Mouse (Mus musculus) Patski (cell line): ENCODE results near the gene Pcsk6. TPM values are rescaled to one million over a fixed set of nuclear protein-coding genes. Genes with fewer than 3 reads are reported as not detected.
"Not testable (repeated sequence)": the region's sequence is repeated elsewhere in the genome, so short reads cannot be mapped to it uniquely, and the experiment has no call there.

Source experiments
- ATAC-seq: fragments of 100-300 bp; one replicate; pipeline ENCODE4 v1.8.0; 2021
- CTCF ChIA-PET: fragments of 350-600 bp; sonication (Branson Sonifier 250); formaldehyde crosslinking; loops from one replicate; lab custom pipeline; 2022; ENCODE audit warnings: inconsistent platforms; lab: Charles Lee
- POLR2A ChIA-PET: fragments of 350-600 bp; sonication (Branson Sonifier 250); formaldehyde crosslinking; loops from one replicate; lab custom pipeline; 2022; ENCODE audit warnings: antibody characterized with exemption, inconsistent platforms; lab: Charles Lee
- DNase-seq: peaks from one replicate; pipeline ENCODE4 v3.0.0-alpha.2; 2011; ENCODE audit warnings: low read depth, low spot score
- H3K27me3 ChIP-seq: fragments of 371-371 bp; one replicate; pipeline ENCODE4 v1.5.1; 2021
- CTCF ChIP-seq: fragments of 100-300 bp; IDR thresholded peaks from one replicate; pipeline ENCODE4 v1.5.1; 2021
- in situ Hi-C: fragments of 300-500 bp; cut with MboI; formaldehyde crosslinking; loops from 3 replicates; pipeline ENCODE4 v1.11.1; 2018; ENCODE audit warnings: low pct_unique_long_range_greater_than_20kb, mixed read lengths
- polyA plus RNA-seq: library from polyadenylated mRNA; unstranded; gene quantifications from one replicate; pipeline ENCODE4 v1.2.3, GENCODE M21; 2021

Pcsk6 gene
- polyA plus RNA-seq, 1 experiment from 2014 or later = 3.0 TPM

DNA sequence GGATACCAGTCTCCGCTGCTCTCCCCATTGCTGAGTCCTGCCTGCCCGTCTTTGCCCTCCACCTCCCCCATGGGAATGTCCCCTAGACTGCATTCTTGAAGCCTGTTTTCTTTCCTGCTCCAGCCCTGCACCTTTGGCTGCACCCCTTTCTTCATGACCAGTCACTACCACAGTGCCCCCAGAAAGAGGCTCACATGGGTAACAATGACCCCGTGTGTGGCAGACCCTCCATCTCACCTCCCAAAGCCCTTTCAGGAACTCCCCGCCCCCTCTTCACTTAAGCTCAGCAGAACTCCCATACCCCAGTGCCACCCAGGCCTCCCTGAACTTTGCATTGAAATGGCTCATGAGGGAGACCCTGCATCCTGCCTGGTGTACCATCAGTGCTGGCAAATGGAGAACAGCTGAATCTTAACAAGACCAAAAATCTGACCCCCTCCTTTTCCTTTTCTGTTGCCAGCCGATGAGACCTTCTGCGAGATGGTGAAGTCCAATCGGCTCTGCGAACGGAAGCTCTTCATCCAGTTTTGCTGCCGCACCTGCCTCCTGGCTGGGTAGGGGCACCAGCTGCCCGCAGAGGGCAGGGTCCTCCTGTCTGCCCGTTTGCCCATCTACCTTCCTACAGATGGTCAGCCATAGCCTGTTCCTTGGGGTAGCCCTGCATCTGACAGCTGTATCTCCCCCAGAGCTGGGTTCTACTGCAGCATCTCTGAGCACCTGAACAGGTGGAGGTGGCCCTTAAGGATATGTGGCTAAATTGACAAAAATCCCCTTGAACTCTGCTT lies 187.1 kb downstream of the Pcsk6 start:
- ChIA-PET CTCF (no interaction called here), POLR2A (no interaction called here)
- no peak for DNase-seq
- in situ Hi-C loops = no loop called here
- no peak for TF ChIP-seq CTCF
- no peaks in the 10 kb centered on the region for H3K27me3 ChIP-seq
- ATAC-seq = no peak

DNA sequence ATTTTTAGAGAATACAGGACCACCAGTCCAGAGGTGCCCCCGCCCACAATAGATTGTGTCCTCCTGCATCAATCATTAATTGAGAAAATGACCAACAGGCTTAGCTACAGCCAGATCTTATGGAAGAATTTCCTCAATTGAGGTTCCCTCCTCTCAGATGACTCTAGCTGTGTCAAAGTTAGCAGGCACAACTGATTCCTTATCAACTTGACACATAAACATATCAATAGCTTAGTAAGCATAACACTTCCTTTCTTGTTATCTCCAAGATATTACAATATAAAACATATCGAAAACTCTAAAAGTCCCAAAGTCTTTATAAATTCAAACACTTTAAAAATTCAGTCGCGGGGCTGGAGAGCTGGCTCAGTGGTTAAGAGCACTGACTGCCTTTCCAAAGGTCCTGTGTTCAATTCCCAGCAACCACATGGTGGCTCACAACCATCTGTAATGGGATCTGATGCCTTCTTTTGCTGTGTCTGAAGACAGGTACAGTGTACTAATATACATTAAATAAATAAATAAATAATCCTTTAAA lies 192.5 kb downstream of the Pcsk6 start:
- no peak for TF ChIP-seq CTCF
- ChIA-PET POLR2A (no interaction called here), CTCF (interaction anchor here (0.9 kb wide), 1 partner anchor 8 kb away, joined by 3 read pairs; no protein-coding TSS in a partner anchor)
- in situ Hi-C loops = loop anchor here (5.0 to 25.0 kb wide), 4 partner anchors 282 to 717 kb away; no protein-coding TSS in a partner anchor
- no peak for DNase-seq
- no peaks in the 10 kb centered on the region for H3K27me3 ChIP-seq
- no peak for ATAC-seq

DNA sequence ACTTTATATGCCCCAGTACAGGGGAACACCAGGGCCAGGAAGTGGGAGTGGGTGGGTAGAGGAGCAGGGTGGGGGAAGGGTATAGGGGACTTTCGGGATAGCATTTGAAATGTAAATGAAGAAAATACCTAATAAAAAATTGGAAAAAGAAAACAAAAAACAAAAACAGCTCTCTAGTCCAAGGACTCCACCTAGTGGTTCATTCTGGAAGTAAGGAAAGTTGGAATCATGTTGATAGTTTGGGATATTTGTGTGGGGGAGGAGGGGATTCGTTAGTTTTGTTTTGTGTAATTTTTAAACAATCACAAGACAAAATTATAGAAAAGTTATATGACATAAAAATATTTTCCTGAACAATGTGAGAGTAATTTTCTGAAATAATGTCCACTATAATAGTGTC lies 193.8 kb downstream of the Pcsk6 start:
- CTCF ChIA-PET = interaction anchor here (1.5 to 2.6 kb wide), 2 partner anchors 10 to 340 kb away, joined by 3 to 12 read pairs; no protein-coding TSS in a partner anchor
- DNase-seq = not testable (repeated sequence)

DNA sequence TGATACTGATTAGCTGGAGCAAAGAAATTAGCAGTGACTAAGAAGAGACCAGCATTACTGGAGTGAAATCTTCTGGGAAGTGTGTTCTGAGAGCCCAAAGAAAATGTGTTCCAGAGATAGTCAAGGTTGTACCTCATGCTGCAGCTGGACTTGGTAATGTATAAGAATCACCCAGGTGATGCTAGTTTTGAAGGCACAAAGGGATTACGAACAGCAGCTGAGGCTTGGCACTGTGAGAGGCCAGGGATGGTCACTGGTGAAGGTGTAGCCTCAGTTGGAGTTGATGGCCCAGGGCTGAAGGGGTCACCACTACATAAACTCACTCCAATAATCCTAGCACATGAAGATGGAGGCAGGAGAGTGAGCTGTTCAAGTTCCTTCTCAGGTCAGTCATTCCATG lies 197.2 kb downstream of the Pcsk6 start, which contains the start of gene Snrpa1:
Gene Snrpa1, plus strand, starts transcription at position 301 of the 400 bp plus-strand sequence.
- TF ChIP-seq CTCF = no peak
- CTCF ChIA-PET = interaction anchor here (1.1 to 1.3 kb wide), 2 partner anchors 354 to 360 kb away, joined by 3 read pairs; no protein-coding TSS in a partner anchor
- no peak for ATAC-seq
- DNase-seq = no peak
- no peaks in the 10 kb centered on the region for H3K27me3 ChIP-seq
- POLR2A ChIA-PET = no interaction called here
- in situ Hi-C loops = loop anchor here (10.0 to 25.0 kb wide), 3 partner anchors 324 to 721 kb away; no protein-coding TSS in a partner anchor

More for the DNA sequence above, 193.8 kb downstream of the Pcsk6 start:
- in situ Hi-C loops = loop anchor here (10.0 to 25.0 kb wide), 3 partner anchors 321 to 718 kb away; no protein-coding TSS in a partner anchor
- POLR2A ChIA-PET, H3K27me3 ChIP-seq, ATAC-seq: not testable (repeated sequence)

DNA sequence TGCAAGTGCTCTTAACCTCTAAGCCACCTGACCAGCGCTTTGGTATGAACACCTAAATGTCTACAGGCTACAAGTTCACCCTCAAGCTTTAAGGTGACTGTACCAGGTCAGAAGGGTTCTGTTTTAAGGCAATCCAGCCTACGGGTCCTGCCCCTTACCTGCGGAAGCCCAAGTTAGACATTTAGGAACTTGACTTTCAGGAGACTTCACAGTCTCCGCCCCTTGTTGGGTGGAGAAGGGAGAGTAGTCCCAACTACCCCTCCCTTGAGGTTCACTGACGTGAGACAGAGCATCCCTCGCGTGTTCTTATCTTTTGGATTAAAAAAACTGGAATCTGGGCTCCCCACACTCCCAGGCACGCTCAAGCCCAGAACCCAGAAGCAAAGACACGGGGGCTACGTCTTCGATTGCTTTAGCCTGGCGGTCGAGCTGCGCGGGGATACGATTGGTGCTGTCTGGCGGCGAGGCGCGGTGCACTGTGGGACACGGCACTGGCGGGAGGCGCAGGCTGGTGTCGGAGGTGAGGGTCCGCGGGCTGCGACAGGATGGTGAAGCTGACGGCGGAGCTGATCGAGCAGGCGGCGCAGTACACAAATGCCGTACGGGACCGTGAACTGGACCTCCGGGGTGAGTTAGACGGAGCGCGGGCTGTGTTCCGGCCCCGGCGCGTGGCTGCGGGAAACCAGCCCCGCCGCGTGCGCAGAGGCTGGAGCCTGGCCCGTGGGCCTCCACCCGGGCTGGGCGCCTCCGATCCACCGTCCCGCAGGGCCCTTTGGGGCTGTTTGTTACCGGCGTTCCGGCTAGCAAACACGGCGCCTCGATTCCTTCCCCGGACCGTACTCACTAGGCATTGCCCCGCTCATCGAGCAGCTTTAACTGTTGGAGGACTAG lies 198.8 kb downstream of the Pcsk6 start:
- DNase-seq = no peak
- CTCF ChIA-PET = interaction anchor here (1.2 kb wide), 1 partner anchor 20 kb away, joined by 4 read pairs; no protein-coding TSS in a partner anchor
- ATAC-seq = peak; percentile 80
- H3K27me3 ChIP-seq = no peaks in the 10 kb centered on the region
- in situ Hi-C loops = loop anchor here (25.0 kb wide), 1 partner anchor 723 kb away; no protein-coding TSS in a partner anchor
- TF ChIP-seq CTCF = no peak
- POLR2A ChIA-PET = interaction anchor here (1.2 kb wide), 1 partner anchor 18 kb away, joined by 3 read pairs; no protein-coding TSS in a partner anchor

DNA sequence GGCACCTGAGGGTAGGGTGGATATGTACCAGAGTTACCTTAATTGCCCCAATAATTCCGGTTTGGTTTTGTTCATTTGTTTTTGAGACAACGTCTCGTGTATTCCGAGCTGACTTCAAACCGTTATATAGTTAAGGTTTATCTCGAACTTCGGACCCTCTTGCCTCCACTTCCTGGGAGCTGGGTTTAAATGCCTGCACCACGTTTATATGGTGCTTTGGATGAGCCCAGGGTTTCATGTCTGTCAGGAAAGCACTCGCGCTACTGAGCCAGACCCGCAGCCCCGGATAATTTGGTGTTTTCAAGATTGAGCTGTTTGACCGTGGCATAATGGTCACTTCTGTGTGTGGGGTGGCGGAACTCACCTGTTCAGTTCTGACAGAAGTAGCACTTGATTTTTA lies 199.5 kb downstream of the Pcsk6 start:
- ChIA-PET CTCF (interaction anchor here (1.2 to 1.3 kb wide), 2 partner anchors 19 to 167 kb away, joined by 3 to 4 read pairs; no protein-coding TSS in a partner anchor), POLR2A (interaction anchor here (1.2 kb wide), 1 partner anchor 17 kb away, joined by 3 read pairs; no protein-coding TSS in a partner anchor)
- TF ChIP-seq CTCF = no peak
- H3K27me3 ChIP-seq = no peaks in the 10 kb centered on the region
- no peak for ATAC-seq
- in situ Hi-C loops = loop anchor here (25.0 kb wide), 1 partner anchor 724 kb away; no protein-coding TSS in a partner anchor
- no peak for DNase-seq

DNA sequence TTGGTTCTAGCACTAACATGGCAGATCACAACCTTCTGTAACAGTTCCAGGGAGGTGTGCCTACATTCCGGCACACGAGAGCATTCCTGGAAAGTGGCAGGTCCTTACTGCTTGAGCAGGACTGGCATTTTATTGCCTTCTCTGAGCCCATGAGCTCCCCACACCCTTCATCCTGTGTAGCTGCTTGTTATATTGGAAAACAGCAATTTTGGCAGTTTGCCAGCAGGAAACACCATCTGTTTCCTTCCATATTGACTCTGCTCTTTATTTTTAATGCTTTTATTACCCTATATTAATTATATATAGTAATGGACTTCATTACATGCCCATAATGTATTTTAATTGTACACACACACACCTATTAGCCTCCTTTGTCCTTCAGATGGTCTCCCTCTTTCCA lies 214.9 kb downstream of the Pcsk6 start:
- no peak for TF ChIP-seq CTCF
- no peak for ATAC-seq
- POLR2A ChIA-PET = no interaction called here
- CTCF ChIA-PET = no interaction called here
- no peaks in the 10 kb centered on the region for H3K27me3 ChIP-seq
- DNase-seq = no peak
- in situ Hi-C loops = no loop called here

DNA sequence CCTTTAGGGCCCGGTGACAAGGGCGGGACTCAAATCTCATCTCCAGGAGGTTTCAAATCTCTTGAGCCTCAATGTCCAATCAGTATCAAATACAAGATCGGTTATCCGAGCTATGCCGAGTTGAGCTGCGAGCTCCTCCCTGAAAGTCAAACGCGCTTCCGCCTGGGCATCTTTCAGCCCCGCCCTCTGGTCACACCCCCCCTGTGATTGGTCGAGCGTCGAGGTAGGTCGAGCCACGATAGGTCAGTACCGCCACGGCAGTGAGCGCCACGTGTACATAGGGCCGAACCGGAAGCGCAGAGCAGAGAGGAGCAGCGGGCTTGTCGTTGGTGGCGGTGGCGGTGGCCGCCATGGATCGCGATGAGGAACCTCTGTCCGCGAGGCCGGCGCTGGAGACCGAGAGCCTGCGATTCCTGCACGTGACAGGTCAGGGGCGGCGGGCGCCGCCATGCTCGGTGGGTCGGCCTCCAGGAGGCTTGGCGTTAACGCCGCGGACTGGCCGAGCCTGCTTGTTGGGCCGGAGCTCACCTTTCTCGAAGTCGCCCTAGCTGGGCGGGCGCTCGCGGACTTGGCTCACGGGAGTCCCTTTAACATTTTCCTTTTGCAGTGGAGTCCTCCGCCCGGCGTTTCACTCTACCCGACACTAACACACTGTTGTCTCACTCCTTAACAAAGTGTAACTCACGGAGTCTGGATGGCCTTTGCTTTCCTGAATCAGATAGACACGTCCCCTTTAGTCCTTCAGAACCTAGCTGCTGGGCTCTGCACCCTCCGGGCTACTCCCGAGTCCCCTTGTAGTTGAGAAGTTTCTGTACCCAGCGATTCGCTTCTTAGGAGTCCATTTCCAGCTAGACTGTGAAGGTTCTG lies 218.1 kb downstream of the Pcsk6 start, which contains the start of gene Selenos:
Gene Selenos, plus strand, starts transcription at position 286 of the 867 bp plus-strand sequence.
- no peak for TF ChIP-seq CTCF
- in situ Hi-C loops = no loop called here
- peak; percentile 91 for DNase-seq
- H3K27me3 ChIP-seq = no peaks in the 10 kb centered on the region
- peak; percentile 95 for ATAC-seq
- POLR2A ChIA-PET = no interaction called here
- CTCF ChIA-PET = interaction anchor here (0.6 to 2.4 kb wide), 5 partner anchors 10 to 1388 kb away, joined by 3 to 8 read pairs (median 4); no protein-coding TSS in a partner anchor

DNA sequence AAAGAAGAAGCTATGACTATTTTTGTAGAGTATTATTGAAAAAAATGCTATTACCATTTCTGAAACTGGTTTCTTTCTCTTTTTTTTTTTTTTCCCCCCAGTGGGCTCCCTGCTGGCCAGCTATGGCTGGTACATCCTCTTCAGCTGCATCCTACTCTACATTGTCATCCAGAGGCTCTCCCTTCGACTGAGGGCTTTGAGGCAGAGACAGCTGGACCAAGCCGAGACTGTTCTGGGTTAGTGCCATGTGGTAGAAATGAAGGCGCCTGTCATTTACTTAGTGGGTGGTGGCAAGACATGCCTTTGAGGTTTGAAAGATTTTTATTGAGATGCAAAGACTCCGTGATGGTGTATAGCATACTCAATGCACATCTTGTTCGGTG lies 218.7 kb downstream of the Pcsk6 start:
- TF ChIP-seq CTCF = no peak
- POLR2A ChIA-PET = no interaction called here
- ATAC-seq (no peak), DNase-seq (no peak)
- no peaks in the 10 kb centered on the region for H3K27me3 ChIP-seq
- CTCF ChIA-PET = interaction anchor here (1.0 to 2.4 kb wide), 3 partner anchors 10 to 20 kb away, joined by 3 to 8 read pairs (median 4); no protein-coding TSS in a partner anchor
- in situ Hi-C loops = no loop called here
